Mouse (Mus musculus): ENCODE data around the gene Ly86.

DNA sequence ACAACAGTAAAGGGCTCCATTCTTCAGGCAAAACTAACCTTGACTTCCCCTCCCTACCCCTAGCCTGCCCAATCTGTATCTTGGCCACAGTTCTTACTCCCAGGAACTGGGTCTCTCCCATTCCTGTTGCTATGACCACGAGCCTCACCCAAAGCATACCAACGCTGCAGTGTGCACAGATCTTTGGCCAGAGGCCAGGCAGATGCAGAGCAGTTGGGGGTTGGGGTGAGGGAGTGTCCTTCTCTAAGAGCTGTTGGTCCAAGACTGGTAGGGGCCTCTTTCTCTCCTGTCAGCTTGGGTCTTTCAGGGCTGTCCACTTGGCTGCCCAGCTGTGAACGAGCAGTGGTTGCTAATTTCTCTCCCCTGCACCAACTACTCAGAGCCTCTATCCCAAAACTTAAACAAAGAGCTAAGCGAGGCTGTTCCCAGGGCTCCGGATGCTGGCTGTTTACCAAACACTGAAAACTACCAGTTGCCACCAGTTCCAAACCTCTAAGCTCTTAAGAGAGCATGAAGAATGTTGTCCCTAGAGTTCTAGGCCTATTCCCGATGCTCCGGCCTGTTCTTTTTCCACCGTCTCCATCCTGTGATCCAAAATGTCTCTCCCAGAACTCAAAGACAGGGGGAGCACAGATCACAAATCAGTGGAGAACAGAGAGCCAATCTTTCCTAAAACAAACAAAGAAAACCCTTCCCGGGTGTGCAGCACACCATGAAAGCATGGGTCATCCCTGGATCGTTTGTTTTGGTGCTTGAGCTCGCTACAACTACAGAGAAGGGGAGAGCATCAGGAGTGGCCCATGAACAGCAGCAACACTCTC, 112.2 kb downstream of the Ly86 start:
- peak; percentile 22; the same call in 1 of the 2 replicates for TF ChIP-seq POLR2A (IDR thresholded peaks at IDR 0.05; ENCODE audit: borderline replicate concordance, extremely low read depth, low read depth, low read length)
- TF ChIP-seq CTCF (IDR thresholded peaks at IDR 0.05; ENCODE audit: insufficient read depth, low read length), result no peak
